Mouse (Mus musculus): ENCODE results near the gene Gpr4. TPM values are rescaled to one million over a fixed set of nuclear protein-coding genes. Genes with fewer than 3 reads are reported as not detected.
A peak's percentile ranks its signal among the peaks of the same experiment; 100 is the strongest.

The Gpr4 gene
- polyA plus RNA-seq, 1 experiment: 6.5 TPM

- DNase-seq (ENCODE audit: low read depth in 1 of 2, low spot score in 2 of 2): no peak
- 85% methylated on average over 3 of the region's 3 CpGs for WGBS
- TF ChIP-seq CTCF (IDR thresholded peaks at IDR 0.05; ENCODE audit: extremely low read depth, insufficient read depth, insufficient read length, insufficient replicate concordance) (no peak), POLR2A (IDR thresholded peaks at IDR 0.05; ENCODE audit: low read depth, low read length) (no peak)
- Histone ChIP-seq H3K27me3 (ENCODE audit: control insufficient read depth, insufficient read depth, low read length) (0 out of 2 replicates have a peak, but pooled peaks cover 2% of the 10 kb centered on the region), H3K4me1 (ENCODE audit: control insufficient read depth, insufficient read depth, insufficient read length) (no peaks in the 10 kb centered on the region), H3K4me3 (ENCODE audit: extremely low read depth, insufficient read depth, insufficient read length) (no peak overlapping the region), H3K27ac (ENCODE audit: insufficient read depth, low read length) (no peak overlapping the region), H3K36me3 (ENCODE audit: control insufficient read depth, insufficient read depth, low read length) (no peaks in the 10 kb centered on the region)
Measured at GRCm38 (mm10) chr7:19166990-19167389, 45.3 kb upstream of the Gpr4 start.

GRCm38 (mm10) chr7:19169506-19169905 lies 42.8 kb upstream of the Gpr4 start:
- no peak for DNase-seq (ENCODE audit: low read depth in 1 of 2, low spot score in 2 of 2)
- TF ChIP-seq CTCF (IDR thresholded peaks at IDR 0.05; ENCODE audit: extremely low read depth, insufficient read depth, insufficient read length, insufficient replicate concordance) (no peak), POLR2A (IDR thresholded peaks at IDR 0.05; ENCODE audit: low read depth, low read length) (no peak)
- WGBS: 43% methylated on average over 10 of the region's 10 CpGs
- H3K36me3 ChIP-seq (ENCODE audit: control insufficient read depth, insufficient read depth, low read length): no peaks in the 10 kb centered on the region
- 0 out of 2 replicates have a peak, but pooled peaks cover 2% of the 10 kb centered on the region for H3K27me3 ChIP-seq (ENCODE audit: control insufficient read depth, insufficient read depth, low read length)
- no peaks in the 10 kb centered on the region for H3K4me1 ChIP-seq (ENCODE audit: control insufficient read depth, insufficient read depth, insufficient read length)
- no peak overlapping the region for H3K4me3 ChIP-seq (ENCODE audit: extremely low read depth, insufficient read depth, insufficient read length)
- no peak overlapping the region for H3K27ac ChIP-seq (ENCODE audit: insufficient read depth, low read length)

GRCm38 (mm10) chr7:19170142-19170541 lies 42.2 kb upstream of the Gpr4 start:
- no peaks in the 10 kb centered on the region for H3K36me3 ChIP-seq (ENCODE audit: control insufficient read depth, insufficient read depth, low read length)
- H3K4me3 ChIP-seq (ENCODE audit: extremely low read depth, insufficient read depth, insufficient read length): no peak overlapping the region
- no peak overlapping the region for H3K27ac ChIP-seq (ENCODE audit: insufficient read depth, low read length)
- H3K27me3 ChIP-seq (ENCODE audit: control insufficient read depth, insufficient read depth, low read length): 0 out of 2 replicates have a peak, but pooled peaks cover under 1% of the 10 kb centered on the region
- no peak for DNase-seq (ENCODE audit: low read depth in 1 of 2, low spot score in 2 of 2)
- no peaks in the 10 kb centered on the region for H3K4me1 ChIP-seq (ENCODE audit: control insufficient read depth, insufficient read depth, insufficient read length)
- 78% methylated on average over 8 of the region's 8 CpGs for WGBS
- no peak for TF ChIP-seq CTCF (IDR thresholded peaks at IDR 0.05; ENCODE audit: extremely low read depth, insufficient read depth, insufficient read length, insufficient replicate concordance)
- TF ChIP-seq POLR2A (IDR thresholded peaks at IDR 0.05; ENCODE audit: low read depth, low read length): no peak

- H3K36me3 ChIP-seq (ENCODE audit: control insufficient read depth, insufficient read depth, low read length): no peaks in the 10 kb centered on the region
- TF ChIP-seq POLR2A (IDR thresholded peaks at IDR 0.05; ENCODE audit: low read depth, low read length) (no peak), CTCF (IDR thresholded peaks at IDR 0.05; ENCODE audit: extremely low read depth, insufficient read depth, insufficient read length, insufficient replicate concordance) (no peak)
- peaks cover 14% of the 10 kb centered on the region for H3K27me3 ChIP-seq (ENCODE audit: control insufficient read depth, insufficient read depth, low read length)
- DNase-seq (ENCODE audit: low read depth in 1 of 2, low spot score in 2 of 2): no peak
- 46% methylated on average over 8 of the region's 8 CpGs for WGBS
- H3K27ac ChIP-seq (ENCODE audit: insufficient read depth, low read length): no peak overlapping the region
- H3K4me1 ChIP-seq (ENCODE audit: control insufficient read depth, insufficient read depth, insufficient read length): no peaks in the 10 kb centered on the region
- H3K4me3 ChIP-seq (ENCODE audit: extremely low read depth, insufficient read depth, insufficient read length): no peak overlapping the region
Measured at GRCm38 (mm10) chr7:19171831-19172230, 40.5 kb upstream of the Gpr4 start.

- peak in 1 of 2 experiments; percentile 73 for DNase-seq (ENCODE audit: low read depth in 1 of 2, low spot score in 2 of 2)
- Histone ChIP-seq H3K4me3 (ENCODE audit: extremely low read depth, insufficient read depth, insufficient read length) (no peak overlapping the region), H3K27ac (ENCODE audit: insufficient read depth, low read length) (no peak overlapping the region), H3K27me3 (ENCODE audit: control insufficient read depth, insufficient read depth, low read length) (peaks cover 17% of the 10 kb centered on the region), H3K36me3 (ENCODE audit: control insufficient read depth, insufficient read depth, low read length) (no peaks in the 10 kb centered on the region), H3K4me1 (ENCODE audit: control insufficient read depth, insufficient read depth, insufficient read length) (no peaks in the 10 kb centered on the region)
- 5% methylated on average over 17 of the region's 17 CpGs for WGBS
- TF ChIP-seq POLR2A (IDR thresholded peaks at IDR 0.05; ENCODE audit: low read depth, low read length) (no peak), CTCF (IDR thresholded peaks at IDR 0.05; ENCODE audit: extremely low read depth, insufficient read depth, insufficient read length, insufficient replicate concordance) (peak; percentile 75; the same call in 1 of the 2 replicates)
Measured at GRCm38 (mm10) chr7:19172874-19173273, 39.5 kb upstream of the Gpr4 start.

GRCm38 (mm10) chr7:19175708-19176515 lies 36.4 kb upstream of the Gpr4 start, which contains the start of gene Eml2:
Gene Eml2, plus strand, starts transcription at chr7:19176421.
- 9% methylated on average over 30 of the region's 30 CpGs for WGBS

GRCm38 (mm10) chr7:19176516-19176947 lies 35.8 kb upstream of the Gpr4 start:
- DNase-seq (ENCODE audit: low read depth in 1 of 2, low spot score in 2 of 2): no peak
- H3K27me3 ChIP-seq (ENCODE audit: control insufficient read depth, insufficient read depth, low read length): peaks cover 17% of the 10 kb centered on the region
- H3K4me1 ChIP-seq (ENCODE audit: control insufficient read depth, insufficient read depth, insufficient read length): peaks cover 5% of the 10 kb centered on the region; the same call in 1 of the 2 replicates
- WGBS: 17% methylated on average over 14 of the region's 21 CpGs
- H3K27ac ChIP-seq (ENCODE audit: insufficient read depth, low read length): no peak overlapping the region
- H3K36me3 ChIP-seq (ENCODE audit: control insufficient read depth, insufficient read depth, low read length): no peaks in the 10 kb centered on the region
- no peak overlapping the region for H3K4me3 ChIP-seq (ENCODE audit: extremely low read depth, insufficient read depth, insufficient read length)
- TF ChIP-seq POLR2A (IDR thresholded peaks at IDR 0.05; ENCODE audit: low read depth, low read length) (no peak), CTCF (IDR thresholded peaks at IDR 0.05; ENCODE audit: extremely low read depth, insufficient read depth, insufficient read length, insufficient replicate concordance) (no peak)

More at GRCm38 (mm10) chr7:19175708-19176515, 36.4 kb upstream of the Gpr4 start, which contains the start of gene Eml2:
- TF ChIP-seq POLR2A (IDR thresholded peaks at IDR 0.05; ENCODE audit: low read depth, low read length) (no peak), CTCF (IDR thresholded peaks at IDR 0.05; ENCODE audit: extremely low read depth, insufficient read depth, insufficient read length, insufficient replicate concordance) (no peak)
- Histone ChIP-seq H3K27ac (ENCODE audit: insufficient read depth, low read length) (no peak within 1 kb of the TSS), H3K27me3 (ENCODE audit: control insufficient read depth, insufficient read depth, low read length) (peaks cover 17% of the 10 kb centered on the region), H3K36me3 (ENCODE audit: control insufficient read depth, insufficient read depth, low read length) (no peaks in the 10 kb centered on the region), H3K4me1 (ENCODE audit: control insufficient read depth, insufficient read depth, insufficient read length) (peaks cover 4% of the 10 kb centered on the region; the same call in 1 of the 2 replicates), H3K4me3 (ENCODE audit: extremely low read depth, insufficient read depth, insufficient read length) (no peak within 1 kb of the TSS)
- no peak for DNase-seq (ENCODE audit: low read depth in 1 of 2, low spot score in 2 of 2)

All from spleen, adult 2 months (tissue).